Mouse (Mus musculus): ENCODE results near the gene Slc28a1.
"Not testable (repeated sequence)": the region's sequence is repeated elsewhere in the genome, so short reads cannot be mapped to it uniquely, and the experiment has no call there.

The Slc28a1 gene

DNA sequence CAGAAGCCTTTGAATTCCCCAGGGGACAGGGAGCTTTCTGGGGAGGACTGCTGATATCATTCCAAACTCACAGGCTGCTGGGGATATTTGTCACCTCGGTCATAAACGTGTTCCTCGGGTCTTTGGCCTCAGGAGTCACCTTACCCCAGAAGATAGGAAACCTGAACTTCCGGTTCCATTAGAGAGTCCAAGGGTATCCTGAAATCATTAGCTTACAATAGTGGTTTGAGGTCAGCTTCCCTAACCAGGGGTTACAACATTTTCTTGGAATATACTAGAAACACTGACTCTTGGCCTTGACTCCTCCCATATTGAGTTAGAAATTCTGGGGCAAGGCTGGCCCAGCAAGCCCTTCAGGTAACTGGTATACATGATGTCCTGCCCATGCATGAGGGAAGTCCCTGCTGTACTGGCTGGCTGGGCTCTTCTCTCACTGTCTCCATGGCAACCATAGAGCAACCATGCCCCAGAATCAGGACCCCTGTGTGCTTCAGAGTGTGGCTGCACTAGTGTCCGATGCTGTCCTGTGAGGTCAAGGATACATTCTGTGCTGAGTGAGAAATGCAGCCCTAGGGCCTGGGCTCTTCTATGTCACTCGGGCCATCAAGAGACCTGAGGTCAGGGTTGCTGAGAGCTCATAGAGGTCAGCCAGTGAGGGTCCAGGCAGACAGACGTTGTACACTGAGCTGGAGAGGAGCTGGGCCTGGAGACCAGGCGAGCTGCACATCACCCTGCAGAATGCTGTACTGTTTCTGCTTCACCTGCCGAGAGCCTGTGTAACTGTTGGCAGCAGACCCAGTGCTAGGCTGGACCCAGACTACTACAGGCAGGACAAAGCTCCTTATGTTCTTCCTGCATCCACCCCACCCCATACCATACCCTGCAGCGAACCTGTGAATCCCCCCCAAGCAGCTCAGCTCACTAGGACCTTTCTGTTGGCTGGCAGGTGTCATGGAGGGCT is 10.9 kb downstream of the Slc28a1 start:
- no peak for DNase-seq

GRCm38 (mm10) chr7:81131864-81132263 is 17.3 kb downstream of the Slc28a1 start:
- no peak for DNase-seq

DNA sequence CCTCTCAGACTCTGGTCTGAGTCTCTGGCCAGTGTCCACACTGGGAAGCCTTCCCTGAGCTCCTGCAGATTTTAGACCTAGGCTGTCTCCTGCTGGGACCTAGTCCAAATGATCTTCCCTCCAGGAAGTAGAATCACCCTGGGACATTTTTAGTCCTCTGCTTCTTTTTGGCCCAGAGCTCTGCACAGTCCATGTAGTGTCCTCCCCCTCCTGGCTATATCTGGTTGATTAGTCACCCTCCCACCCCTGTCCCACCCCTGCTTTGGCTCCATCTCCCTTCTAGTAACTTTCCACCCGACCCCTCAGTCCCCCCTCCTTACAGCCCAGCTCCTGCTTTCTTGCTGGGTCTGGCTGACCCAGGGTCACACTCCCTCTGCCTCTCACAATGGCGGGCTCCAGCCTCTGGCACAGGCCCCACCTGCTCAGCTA is 18.3 kb downstream of the Slc28a1 start:
- no peak for DNase-seq

- no peak for DNase-seq
Observed at GRCm38 (mm10) chr7:81133416-81133815, 18.8 kb downstream of the Slc28a1 start.

- no peak for DNase-seq
Observed at GRCm38 (mm10) chr7:81133941-81134340, 19.3 kb downstream of the Slc28a1 start.

DNA sequence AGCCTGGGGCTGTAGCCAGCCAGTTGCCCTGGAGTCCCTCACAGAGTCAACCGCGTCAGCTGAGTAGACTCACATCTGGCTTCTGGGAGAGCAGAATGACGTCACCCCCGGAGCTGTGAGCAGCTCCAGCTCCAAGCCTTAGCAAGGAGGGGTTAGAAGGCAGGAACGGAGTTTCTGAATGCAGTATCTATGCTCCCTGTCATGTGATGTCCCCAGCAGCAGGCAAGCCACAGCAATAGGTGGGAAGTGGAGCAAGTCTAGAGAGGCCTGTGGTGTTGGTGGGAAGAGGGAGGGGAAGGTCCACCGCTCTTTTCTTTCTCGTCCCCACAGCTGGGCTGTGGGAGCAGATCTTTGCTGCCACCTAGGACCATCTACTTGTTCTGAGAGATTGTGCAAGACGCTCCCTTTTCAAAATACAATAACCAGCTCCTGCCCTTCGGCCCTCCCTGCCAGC is 20.0 kb downstream of the Slc28a1 start:
- DNase-seq = peak; percentile 73

DNA sequence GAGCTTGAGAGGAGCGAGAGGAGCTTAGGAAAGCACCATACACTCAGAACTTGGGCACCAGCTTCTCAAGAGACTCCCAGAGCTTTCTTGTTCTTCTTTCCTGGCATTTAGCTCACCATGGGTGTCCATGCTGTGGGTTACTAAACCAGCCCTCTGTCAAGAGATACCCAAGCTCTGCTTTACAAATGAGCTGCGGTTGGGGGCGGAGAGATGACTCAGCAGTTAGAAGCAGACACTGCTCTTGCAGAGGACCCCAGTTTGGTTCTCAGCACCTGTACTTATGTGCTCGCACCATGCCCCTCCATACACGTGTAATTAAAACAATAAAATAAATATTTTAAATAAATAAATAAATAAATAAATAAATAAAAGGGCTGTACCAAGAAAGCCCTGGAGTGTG is 22.7 kb downstream of the Slc28a1 start:
- DNase-seq = no peak

- peak; percentile 76 for DNase-seq
Observed at GRCm38 (mm10) chr7:81139100-81139499, 24.5 kb downstream of the Slc28a1 start.

DNA sequence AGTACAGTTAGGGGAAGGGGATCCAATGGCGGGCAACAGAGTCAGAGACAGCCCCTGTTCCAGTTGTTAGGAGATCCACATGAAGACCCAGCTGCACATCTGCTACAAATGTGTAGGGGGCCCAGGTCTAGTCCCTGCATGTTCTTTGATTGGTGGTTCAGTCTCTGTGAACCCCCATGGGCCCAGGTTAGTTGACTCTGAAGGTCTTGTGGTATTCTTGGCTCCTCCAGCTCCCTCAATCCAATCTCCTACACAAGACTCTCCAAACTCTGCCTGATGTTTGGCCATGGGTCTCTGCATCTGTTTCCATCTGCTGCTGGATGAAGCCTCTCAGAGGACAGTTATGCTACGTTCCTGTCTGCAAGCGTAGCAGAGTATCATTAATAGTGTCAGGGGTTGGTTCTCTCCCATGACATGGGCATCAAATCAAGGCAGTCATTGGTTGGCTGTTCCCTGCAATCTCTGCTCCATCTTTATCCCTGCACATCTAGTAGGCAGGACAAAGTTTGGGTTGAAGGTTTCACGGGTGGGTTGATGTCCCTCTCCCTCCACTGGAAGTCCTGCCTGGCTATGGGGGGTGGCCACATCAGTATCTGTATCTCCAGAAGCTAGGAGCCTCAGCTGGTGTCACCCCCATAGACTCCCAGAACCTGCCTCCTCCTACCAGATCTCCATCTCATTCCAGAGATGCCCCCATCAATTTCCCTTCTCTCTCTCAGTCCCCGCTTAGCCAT is 25.2 kb downstream of the Slc28a1 start:
- DNase-seq = no peak

GRCm38 (mm10) chr7:81141541-81141940 is 26.9 kb downstream of the Slc28a1 start:
- no peak for DNase-seq

- not testable (repeated sequence) for DNase-seq
Observed at GRCm38 (mm10) chr7:81143056-81143455, 28.5 kb downstream of the Slc28a1 start.

GRCm38 (mm10) chr7:81149759-81150158 is 35.2 kb downstream of the Slc28a1 start:
- no peak for DNase-seq

GRCm38 (mm10) chr7:81151216-81151615 is 36.6 kb downstream of the Slc28a1 start:
- no peak for DNase-seq

- no peak for DNase-seq
Observed at GRCm38 (mm10) chr7:81152306-81152705, 37.7 kb downstream of the Slc28a1 start.

- DNase-seq = no peak
Observed at GRCm38 (mm10) chr7:81152826-81153225, 38.2 kb downstream of the Slc28a1 start.

DNA sequence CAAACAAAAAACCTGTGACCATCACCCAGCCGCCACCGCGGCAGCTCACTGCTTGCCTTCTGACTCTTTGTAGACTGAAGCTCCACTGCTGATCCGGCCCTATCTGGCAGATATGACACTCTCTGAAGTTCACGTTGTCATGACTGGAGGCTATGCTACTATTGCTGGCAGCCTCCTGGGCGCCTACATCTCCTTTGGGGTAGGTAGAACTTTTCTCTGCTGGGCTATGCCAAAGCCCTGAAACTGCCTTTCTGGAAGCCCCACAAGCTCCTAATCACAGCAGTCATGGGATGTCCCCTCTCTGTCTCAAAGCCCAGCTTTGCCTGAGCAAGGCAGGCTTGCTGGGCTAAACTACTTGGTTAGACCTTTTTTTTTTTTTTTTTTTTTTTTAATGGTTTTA is 38.7 kb downstream of the Slc28a1 start:
- DNase-seq = no peak

DNA sequence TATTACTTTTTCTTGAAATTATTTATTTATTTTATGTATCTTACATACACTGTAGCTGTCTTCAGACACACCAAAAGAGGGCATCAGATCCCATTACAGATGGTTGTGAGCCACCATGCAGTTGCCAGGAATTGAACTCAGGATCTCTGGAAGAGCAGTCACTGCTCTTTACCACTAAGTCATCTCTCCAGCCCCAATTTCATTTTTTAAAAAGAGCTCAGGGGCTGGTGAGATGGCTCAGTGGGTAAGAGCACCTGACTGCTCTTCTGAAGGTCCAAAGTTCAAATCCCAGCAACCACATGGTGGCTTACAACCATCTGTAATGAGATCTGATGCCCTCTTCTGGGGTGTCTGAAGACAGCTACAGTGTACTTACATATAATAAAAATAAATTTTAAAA is 39.6 kb downstream of the Slc28a1 start:
- DNase-seq = not testable (repeated sequence)

DNA sequence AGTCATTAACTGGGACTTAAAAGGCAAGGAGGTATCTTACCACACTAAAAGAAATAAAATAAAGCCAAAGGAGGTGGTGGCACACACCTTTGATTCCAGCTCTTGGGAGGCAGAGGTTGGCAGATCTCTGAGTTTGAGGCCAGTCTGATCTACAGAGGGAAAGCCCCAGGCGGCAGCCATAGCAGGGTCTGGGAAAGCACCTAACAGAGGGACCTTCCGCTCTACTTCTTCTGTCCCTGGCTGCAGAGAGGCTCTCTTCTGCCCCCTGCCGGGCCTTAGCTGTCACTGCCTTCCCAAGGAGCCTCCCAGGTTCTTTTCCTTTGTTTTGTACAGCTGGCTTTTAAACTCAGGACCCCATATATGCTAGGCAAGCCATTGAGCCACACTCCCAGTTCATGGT is 40.4 kb downstream of the Slc28a1 start:
- peak; percentile 74 for DNase-seq

GRCm38 (mm10) chr7:81158933-81159332 is 44.3 kb downstream of the Slc28a1 start:
- DNase-seq = no peak

- no peak for DNase-seq
Observed at GRCm38 (mm10) chr7:81161666-81162065, 47.1 kb downstream of the Slc28a1 start.

DNA sequence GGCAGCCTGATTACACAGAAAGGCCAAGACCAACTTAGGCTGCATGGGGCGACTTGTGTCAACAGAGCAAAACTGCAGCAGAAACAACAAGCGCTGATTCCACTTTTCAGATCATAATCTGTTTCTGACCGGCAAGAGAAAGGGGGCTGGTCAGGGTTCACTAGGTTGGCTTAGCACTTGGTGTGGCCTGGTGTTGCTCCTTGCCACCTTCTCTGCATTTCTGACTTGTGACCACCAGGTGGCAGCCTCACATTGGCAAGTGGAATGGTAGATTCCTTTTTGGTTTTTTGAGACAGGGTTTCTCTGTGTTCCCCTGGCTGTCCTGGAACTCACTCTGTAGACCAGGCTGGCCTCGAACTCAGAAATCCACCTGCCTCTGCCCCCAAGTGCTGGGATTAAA is 47.7 kb downstream of the Slc28a1 start:
- peak; percentile 83 for DNase-seq

DNA sequence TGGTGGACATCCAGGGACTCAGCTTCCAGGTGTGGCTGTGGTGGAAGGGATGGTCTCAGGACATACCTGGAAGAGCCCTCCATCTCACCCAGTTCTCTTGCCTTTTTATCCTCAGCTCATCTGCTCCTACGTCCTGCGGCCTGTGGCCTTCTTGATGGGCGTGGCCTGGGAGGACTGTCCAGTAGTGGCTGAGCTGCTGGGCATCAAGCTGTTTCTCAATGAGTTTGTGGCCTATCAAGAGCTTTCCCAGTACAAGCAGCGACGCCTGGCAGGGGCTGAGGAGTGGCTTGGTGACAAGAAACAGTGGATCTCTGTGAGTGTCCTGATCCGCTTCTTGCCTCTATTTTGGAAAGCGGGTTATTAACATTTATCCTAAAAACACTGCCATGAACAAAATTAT is 49.8 kb downstream of the Slc28a1 start:
- no peak for DNase-seq

- DNase-seq = peak; percentile 38
Observed at GRCm38 (mm10) chr7:81167124-81167523, 52.5 kb downstream of the Slc28a1 start.

DNA sequence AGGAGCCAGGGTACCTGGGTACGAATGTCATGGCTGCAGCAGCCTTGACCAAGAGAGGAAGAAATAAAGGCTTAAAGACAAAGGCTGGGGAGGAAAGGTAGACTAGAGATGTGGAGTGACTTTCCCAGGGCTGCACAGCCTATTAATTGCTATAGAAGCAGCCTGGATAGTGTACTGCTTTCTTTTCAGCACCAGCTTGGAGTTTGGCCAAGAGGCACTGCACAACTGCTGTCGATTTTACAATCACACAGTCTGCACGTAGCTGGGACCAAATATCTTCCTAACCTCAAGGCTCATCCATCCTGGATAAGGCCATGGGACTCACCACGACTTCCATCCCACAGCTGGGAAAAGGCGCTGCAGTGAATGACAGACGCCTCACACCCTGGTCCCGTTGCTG is 54.8 kb downstream of the Slc28a1 start:
- no peak for DNase-seq

All from kidney, adult 18-20 months (tissue).